ENCODE assay signal across 8 mouse cellular contexts in the genomic region with DNA sequence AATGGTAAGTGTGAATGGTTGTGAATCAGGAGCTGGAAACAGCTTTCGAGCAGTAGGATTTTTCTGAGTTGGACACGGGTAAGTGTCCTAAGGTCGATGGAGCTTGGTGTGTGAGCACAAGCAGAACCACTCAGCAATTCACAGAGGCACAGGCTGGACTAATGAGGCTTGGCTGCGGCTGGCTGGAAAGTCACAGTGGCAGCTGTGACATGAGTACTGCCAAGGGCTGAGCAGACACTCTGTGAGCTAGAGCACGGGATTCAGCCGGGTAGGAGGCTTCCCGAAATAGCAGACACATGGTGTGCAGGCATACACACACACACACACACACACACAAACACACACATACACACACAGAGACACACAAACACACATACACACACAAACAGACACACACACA.
A peak's percentile ranks its signal among the peaks of the same experiment; 100 is the strongest.
DNase-seq lines count a peak whose midpoint lies in the region; ATAC-seq lines count a peak whose summit lies in the region.

No protein-coding gene starts in this region.

- peak; percentile 61; the same call in 1 of the 2 replicates for ATAC-seq in heart, embryonic 14.5 days (ENCODE audit: insufficient number of reproducible peaks, insufficient read depth, low FRiP score, low read depth)

- no peak overlapping the region for H3K4me3 ChIP-seq in heart, embryonic 14.5 days (ENCODE audit: control insufficient read depth in 1 of 2, insufficient read depth in 1 of 2, low read depth in 1 of 2, low read length in 2 of 2)

- no peaks in the 10 kb centered on the region for H3K27me3 ChIP-seq in heart, embryonic 14.5 days (ENCODE audit: control insufficient read depth, insufficient read depth, low read length)

- peak; percentile 24 to 45 for DNase-seq in kidney, postnatal 4 days
- DNase-seq in kidney, postnatal 10 days, result no peak
- DNase-seq in cerebellum, postnatal 10 days, result peak; percentile 87 to 91
- DNase-seq in lung, postnatal 10 days, result peak; percentile 67
- no peak for DNase-seq in liver
- DNase-seq in frontal cortex, postnatal 14 days (ENCODE audit: low spot score in 2 of 2), result no peak
- DNase-seq in thymus, postnatal 25 days, result no peak

- WGBS in heart, embryonic 14.5 days, result 35% methylated on average over 7 of the region's 7 CpGs

- H3K9me3 ChIP-seq in heart, embryonic 14.5 days (ENCODE audit: control insufficient read depth, low read length), result no peaks in the 10 kb centered on the region

- H3K4me1 ChIP-seq in heart, embryonic 14.5 days (ENCODE audit: control insufficient read depth in 2 of 2, insufficient read depth in 2 of 2, low read length in 2 of 2), result no peaks in the 10 kb centered on the region

- no peak overlapping the region for H3K4me2 ChIP-seq in heart, embryonic 14.5 days (ENCODE audit: low read length)

- no peaks in the 10 kb centered on the region for H3K36me3 ChIP-seq in heart, embryonic 14.5 days (ENCODE audit: control insufficient read depth, insufficient read depth, low read length)

- no peak overlapping the region for H3K9ac ChIP-seq in heart, embryonic 14.5 days (ENCODE audit: low read length)

- H3K27ac ChIP-seq in heart, embryonic 14.5 days (replicated peaks in 1 of 2; ENCODE audit: control insufficient read depth in 1 of 2, insufficient read depth in 1 of 2, low read depth in 2 of 2, low read length in 2 of 2), result peak overlapping the region in 1 of 2 experiments; percentile 29; a peak in 2 of 4 replicates

Comparison
In these comparisons a context has a peak if more than half of its experiments do, and no peak if none do; other contexts are left out.
1. DNase-seq: peak in kidney, postnatal 4 days (2 of 2), cerebellum, postnatal 10 days (2 of 2) and lung, postnatal 10 days (single experiment); none in kidney, postnatal 10 days (single experiment), liver (single experiment), frontal cortex, postnatal 14 days (0 of 2) and thymus, postnatal 25 days (single experiment).